ENCODE assay signal across 10 mouse cellular contexts in the genomic region with DNA sequence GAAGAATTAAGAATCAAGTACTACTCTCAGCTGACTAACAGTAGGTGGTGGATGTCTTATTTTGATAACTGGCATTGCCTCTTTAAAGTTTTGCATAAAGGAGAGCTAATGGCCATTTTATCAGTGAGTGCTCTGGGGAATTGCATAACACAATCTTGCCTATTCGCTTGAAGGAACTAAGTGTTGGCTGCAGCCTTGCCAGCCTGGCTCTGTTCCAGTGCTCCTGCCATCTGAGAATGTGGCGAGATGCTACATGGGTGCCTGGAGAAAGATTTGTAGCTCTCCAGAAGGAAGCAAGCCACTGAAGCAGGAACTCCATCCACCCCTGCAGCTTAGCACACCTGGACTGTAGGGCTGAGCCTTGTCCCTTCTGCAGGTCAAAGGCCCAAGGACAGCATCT.
DNase-seq lines count a peak whose midpoint lies in the region; ATAC-seq lines count a peak whose summit lies in the region.
"Had no signal": no experiment of that assay in that cellular context is flagged by ENCODE, and none has a peak within 500 bp of the region (broad histone marks: within the 10 kb centered on the region; RNA-seq: fewer than 3 reads in every experiment).

No protein-coding gene starts in this region.

- no peak overlapping the region for H3K9ac ChIP-seq in midbrain, embryonic 14.5 days (replicated peaks; ENCODE audit: low read length)
- H3K9ac ChIP-seq in midbrain, embryonic 13.5 days (replicated peaks) = no peak overlapping the region
- H3K9ac ChIP-seq: limb, embryonic 15.5 days had no signal

- peak; percentile 1 to 3 for DNase-seq in heart, postnatal 36 days
- no peak for DNase-seq in heart, embryonic 10.5 days (ENCODE audit: low spot score)
- DNase-seq in midbrain, embryonic 14.5 days = peak; percentile 28
- DNase-seq in cerebellum, adult 11 months = peak; percentile 54
- peak; percentile 22 for DNase-seq in kidney, postnatal 10 days
- no peak for DNase-seq in heart, postnatal 10 days
- DNase-seq: heart, postnatal 14 days had no signal

- 74% methylated on average over 2 of the region's 2 CpGs for WGBS in heart, embryonic 10.5 days
- WGBS in midbrain, embryonic 14.5 days = 81% methylated on average over 2 of the region's 2 CpGs
- 88% methylated on average over 2 of the region's 2 CpGs for WGBS in midbrain, embryonic 13.5 days

- no peaks in the 10 kb centered on the region for H3K36me3 ChIP-seq in heart, embryonic 10.5 days
- no peaks in the 10 kb centered on the region for H3K36me3 ChIP-seq in midbrain, embryonic 14.5 days (ENCODE audit: control insufficient read depth, insufficient read depth, low read length)
- no peaks in the 10 kb centered on the region for H3K36me3 ChIP-seq in midbrain, embryonic 13.5 days
- H3K36me3 ChIP-seq: limb, embryonic 15.5 days had no signal

- no peak overlapping the region for H3K27ac ChIP-seq in heart, embryonic 10.5 days
- no peak overlapping the region for H3K27ac ChIP-seq in midbrain, embryonic 14.5 days (replicated peaks; ENCODE audit: low read depth, low read length)
- H3K27ac ChIP-seq in midbrain, embryonic 13.5 days = no peak overlapping the region
- H3K27ac ChIP-seq: limb, embryonic 15.5 days had no signal

- no peak overlapping the region for H3K4me3 ChIP-seq in heart, embryonic 10.5 days
- no peak overlapping the region for H3K4me3 ChIP-seq in midbrain, embryonic 14.5 days (replicated peaks; ENCODE audit: low read depth, low read length)
- no peak overlapping the region for H3K4me3 ChIP-seq in midbrain, embryonic 13.5 days (replicated peaks)
- H3K4me3 ChIP-seq: limb, embryonic 15.5 days had no signal

- H3K27me3 ChIP-seq in heart, embryonic 10.5 days (ENCODE audit: insufficient read depth, poor library complexity, severe bottlenecking) = no peaks in the 10 kb centered on the region
- H3K27me3 ChIP-seq in midbrain, embryonic 14.5 days (ENCODE audit: control insufficient read depth, insufficient read depth, low read length) = no peaks in the 10 kb centered on the region
- no peaks in the 10 kb centered on the region for H3K27me3 ChIP-seq in midbrain, embryonic 13.5 days
- H3K27me3 ChIP-seq: limb, embryonic 15.5 days had no signal

- H3K4me2 ChIP-seq in midbrain, embryonic 14.5 days (ENCODE audit: low read length) = no peak overlapping the region
- no peak overlapping the region for H3K4me2 ChIP-seq in midbrain, embryonic 13.5 days (replicated peaks)
- H3K4me2 ChIP-seq: limb, embryonic 15.5 days had no signal

- intact Hi-C loops in heart, postnatal 36 days (cut with DNase I) = no loop called here
- intact Hi-C loops in heart, postnatal 10 days (cut with DNase I) = no loop called here

- H3K9me3 ChIP-seq in heart, embryonic 10.5 days = no peaks in the 10 kb centered on the region
- H3K9me3 ChIP-seq in midbrain, embryonic 14.5 days (ENCODE audit: control insufficient read depth, low read length) = no peaks in the 10 kb centered on the region
- H3K9me3 ChIP-seq in midbrain, embryonic 13.5 days = no peaks in the 10 kb centered on the region
- H3K9me3 ChIP-seq: limb, embryonic 15.5 days had no signal

- no peaks in the 10 kb centered on the region for H3K4me1 ChIP-seq in heart, embryonic 10.5 days
- no peaks in the 10 kb centered on the region for H3K4me1 ChIP-seq in midbrain, embryonic 14.5 days (ENCODE audit: control insufficient read depth, insufficient read depth, low read length)
- no peaks in the 10 kb centered on the region for H3K4me1 ChIP-seq in midbrain, embryonic 13.5 days (replicated peaks)
- H3K4me1 ChIP-seq: limb, embryonic 15.5 days had no signal

- no peak for ATAC-seq in midbrain, embryonic 14.5 days (ENCODE audit: low FRiP score, low TSS enrichment)
- ATAC-seq in midbrain, embryonic 13.5 days = no peak
- no peak for ATAC-seq in CD4-positive, CD25-positive, alpha-beta regulatory T cell, adult 4 months

Comparison
In these comparisons a context has a peak if more than half of its experiments do, and no peak if none do; other contexts are left out.
1. DNase-seq: peak in heart, postnatal 36 days (2 of 2), midbrain, embryonic 14.5 days (single experiment), cerebellum, adult 11 months (single experiment) and kidney, postnatal 10 days (single experiment); none in heart, embryonic 10.5 days (single experiment) and heart, postnatal 10 days (0 of 2).